Mouse (Mus musculus): ENCODE measurements around the gene Psmd7.

The Psmd7 gene

DNA sequence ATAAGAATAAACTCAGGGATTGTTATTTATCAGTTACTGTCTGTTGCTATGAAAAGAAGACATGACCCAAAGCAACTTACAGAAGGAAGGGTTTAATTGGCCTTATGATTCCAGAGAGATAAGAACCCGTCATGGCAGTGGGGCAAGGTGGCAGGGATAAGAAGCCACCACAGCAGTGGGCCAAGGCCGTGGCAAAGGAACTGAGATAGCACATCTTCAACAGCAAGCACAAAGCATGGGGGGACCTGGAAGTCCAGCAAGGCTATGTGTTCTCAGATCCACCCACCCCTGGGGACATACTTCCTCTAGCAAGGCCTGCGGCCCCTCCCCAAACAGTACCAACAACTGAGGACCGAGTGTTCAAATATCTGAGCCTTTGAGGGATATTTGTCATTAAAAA, 10.6 kb downstream of the Psmd7 start:
- no peak for DNase-seq

DNA sequence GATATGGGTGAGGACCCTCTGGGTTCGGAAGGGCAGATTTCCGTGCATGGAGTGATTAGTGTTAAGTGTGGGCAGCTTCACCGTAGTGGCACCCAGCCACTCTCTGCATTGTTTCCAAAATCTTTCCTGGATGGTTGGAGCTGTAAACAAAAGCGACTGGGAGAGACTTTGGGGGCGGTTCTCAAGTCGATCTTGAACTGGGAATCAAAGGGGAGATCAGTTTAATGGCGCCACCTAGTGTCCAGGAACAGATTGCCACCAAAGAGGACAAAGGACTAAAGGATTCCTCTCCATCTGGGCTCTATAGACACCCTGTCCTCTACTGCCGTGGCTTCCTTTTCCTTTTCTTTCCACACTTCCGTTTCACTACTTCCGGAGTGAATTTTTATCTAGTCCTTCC, 11.6 kb downstream of the Psmd7 start:
- peak; percentile 90 for DNase-seq

DNA sequence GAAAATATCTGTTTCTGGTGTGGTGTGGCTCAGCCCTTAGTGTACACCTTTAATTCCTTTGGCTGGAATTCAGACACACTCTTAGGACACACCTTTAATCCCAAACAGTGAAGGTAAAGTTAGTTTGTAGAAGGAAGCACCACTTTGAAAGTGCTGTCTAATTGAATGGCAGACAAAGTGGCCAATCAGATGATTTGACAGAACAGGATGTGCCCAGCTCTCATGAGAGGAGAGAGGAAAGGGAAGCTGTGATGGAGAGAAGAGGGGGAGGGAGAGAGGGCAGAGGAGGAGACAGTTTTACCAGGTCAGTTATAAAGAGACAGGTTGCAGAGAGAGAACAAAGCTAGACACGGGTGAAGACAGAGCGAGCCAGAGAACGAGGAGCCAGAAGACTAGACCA, 13.5 kb downstream of the Psmd7 start:
- no peak for DNase-seq

GRCm38 (mm10) chr8:107572497-107572896, 15.8 kb downstream of the Psmd7 start:
- peak; percentile 60 for DNase-seq

GRCm38 (mm10) chr8:107571486-107572135, 16.7 kb downstream of the Psmd7 start:
- no peak for DNase-seq

- no peak for DNase-seq
Observed at GRCm38 (mm10) chr8:107571046-107571445, 17.2 kb downstream of the Psmd7 start.

- no peak for DNase-seq
Observed at GRCm38 (mm10) chr8:107562164-107562563, 26.1 kb downstream of the Psmd7 start.

DNA sequence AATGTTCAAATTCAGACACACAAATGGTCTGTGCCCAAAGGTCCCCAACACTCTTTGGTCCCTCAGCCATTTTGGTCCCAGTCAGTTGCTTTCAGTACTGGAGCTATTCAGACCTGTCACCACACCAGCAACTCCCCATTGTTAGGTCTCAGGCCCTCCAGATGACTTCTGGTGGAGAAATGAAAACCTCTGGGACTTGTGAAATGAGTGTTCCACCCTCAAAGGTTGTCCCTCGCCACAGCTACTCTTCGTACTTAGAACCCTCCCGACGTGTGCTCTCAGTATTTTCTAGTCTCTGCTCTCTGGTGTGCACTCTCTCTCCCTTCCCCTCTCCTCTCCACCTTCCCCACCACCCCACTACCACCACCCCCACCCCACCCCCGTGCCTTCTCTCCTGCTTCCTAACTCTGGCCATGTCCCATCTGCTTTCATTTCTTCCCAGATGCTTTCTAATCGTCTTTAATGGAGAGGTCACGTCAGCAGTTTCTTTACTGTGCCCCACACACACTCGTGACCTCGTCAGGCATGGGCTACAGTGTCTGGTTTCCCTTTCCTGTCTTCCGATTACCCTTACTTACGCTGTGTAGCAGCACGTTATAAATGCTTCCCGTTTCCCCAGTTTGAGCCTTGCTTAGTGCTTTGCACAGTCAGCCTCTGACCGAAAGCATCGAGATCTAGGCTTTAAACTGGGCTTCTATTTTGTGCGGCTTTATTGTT, 27.3 kb downstream of the Psmd7 start:
- DNase-seq: no peak

GRCm38 (mm10) chr8:107556511-107556936, 31.7 kb downstream of the Psmd7 start:
- peak; percentile 18 for DNase-seq

GRCm38 (mm10) chr8:107555231-107555630, 33.0 kb downstream of the Psmd7 start:
- no peak for DNase-seq

DNA sequence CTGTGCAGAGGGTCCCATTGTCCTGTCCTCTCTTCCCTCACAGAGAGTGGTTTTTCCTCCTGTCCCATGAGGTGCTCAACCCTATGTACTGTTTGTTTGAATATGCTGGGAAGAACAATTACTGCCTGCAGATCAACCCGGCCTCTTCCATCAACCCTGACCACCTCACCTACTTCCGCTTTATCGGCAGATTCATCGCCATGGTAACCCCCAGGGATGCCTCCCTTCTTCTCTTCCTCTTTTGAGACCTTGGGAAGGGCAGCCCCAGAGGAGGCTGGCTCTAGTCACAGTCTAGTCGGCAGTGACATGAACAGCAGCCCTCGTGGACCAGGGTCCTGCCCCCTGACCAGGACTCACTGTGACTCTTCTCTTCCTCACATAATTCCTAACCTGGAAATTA, 36.0 kb downstream of the Psmd7 start:
- DNase-seq: no peak

DNA sequence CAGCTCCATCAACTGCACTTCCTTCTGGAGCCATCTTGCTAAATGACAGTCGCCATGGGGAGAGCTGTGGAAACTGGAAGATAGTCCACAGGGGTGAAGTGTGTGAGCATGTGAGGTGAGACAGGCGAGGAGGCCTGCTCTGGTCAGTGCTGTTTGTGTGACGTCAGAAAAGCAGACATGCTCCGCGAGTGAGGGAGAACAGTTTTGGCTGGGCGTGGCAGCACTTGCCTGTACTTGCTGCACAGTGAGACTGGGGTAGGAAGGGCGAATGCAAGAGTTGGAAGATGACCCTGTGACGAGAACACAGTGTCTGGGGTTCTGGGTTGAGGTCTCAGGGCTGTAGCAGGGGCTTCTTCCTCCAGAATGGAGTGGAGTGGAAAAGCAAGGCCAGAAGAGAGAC, 41.4 kb downstream of the Psmd7 start:
- DNase-seq: no peak

- no peak for DNase-seq
Observed at GRCm38 (mm10) chr8:107546154-107546553, 42.1 kb downstream of the Psmd7 start.

DNA sequence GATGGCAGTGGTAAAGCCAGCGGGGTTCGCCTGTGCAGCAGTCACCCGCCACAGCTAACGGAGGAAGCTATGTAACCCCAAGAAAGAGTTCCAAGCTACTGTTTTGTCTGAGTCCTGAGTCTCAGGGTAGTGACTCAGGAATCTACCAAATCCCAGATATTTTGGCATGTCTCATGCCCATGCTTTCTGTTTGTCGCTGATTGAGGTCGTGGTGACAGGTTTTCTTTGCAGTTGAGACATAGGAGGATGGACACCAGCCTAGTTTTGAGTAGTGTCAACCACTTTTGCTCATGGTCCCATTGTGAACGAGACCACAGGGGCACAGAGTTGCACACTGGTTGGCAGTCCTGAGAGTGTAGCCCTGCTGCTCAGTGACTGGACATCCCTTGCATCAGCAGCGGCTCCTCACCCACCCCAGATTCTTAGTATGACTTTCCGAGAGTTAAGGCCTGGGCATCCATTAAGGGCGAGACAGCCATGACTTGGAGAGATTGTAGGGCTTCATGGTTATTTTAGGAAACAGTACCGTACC, 42.6 kb downstream of the Psmd7 start:
- no peak for DNase-seq

DNA sequence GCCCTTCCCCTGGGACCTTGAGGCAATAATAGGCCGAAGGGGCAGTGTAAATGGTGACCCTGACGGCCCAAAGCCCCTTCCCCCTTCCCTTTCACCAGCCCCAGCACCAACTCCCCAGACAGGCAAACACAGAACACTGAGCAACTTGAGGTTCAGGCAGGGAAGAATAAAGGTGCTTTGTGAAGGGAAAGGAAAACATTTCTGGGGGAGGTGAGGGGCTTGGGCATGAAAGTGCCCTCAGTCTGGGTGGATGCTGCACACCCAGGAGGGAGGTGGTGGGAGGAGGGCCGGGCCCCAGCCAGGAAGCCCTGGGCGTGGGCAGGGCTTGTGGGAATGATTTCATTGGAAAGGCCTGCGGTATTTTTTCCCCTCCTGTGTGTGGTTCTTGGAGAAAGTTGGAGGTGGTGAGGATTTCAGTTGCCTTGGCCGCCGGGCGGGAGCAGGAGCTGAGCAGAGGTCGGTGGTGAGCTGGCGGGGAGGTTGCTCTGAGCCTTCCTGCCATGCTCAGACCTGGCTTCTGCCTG, 43.6 kb downstream of the Psmd7 start:
- no peak for DNase-seq

GRCm38 (mm10) chr8:107544211-107544610, 44.1 kb downstream of the Psmd7 start:
- no peak for DNase-seq

DNA sequence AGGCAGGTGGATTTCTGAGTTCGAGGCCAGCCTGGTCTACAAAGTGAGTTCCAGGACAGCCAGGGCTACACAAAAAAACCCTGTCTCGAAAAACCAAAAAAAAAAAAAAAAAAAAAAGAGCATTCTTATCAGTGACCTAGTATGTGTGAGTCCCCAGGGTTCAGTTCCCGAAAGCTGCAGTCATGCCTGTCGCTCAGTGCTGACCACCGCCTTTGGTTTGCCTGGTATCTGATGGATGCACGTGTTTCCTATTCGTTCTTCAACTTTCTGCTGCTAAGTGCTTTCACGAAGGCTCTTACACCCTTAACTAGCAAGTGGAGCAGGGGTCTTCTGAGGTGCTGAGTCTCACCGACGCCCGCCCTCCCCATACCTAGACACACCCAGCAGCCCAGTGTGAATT, 44.5 kb downstream of the Psmd7 start:
- DNase-seq: no peak

- DNase-seq: no peak
Observed at GRCm38 (mm10) chr8:107542151-107542550, 46.1 kb downstream of the Psmd7 start.

DNA sequence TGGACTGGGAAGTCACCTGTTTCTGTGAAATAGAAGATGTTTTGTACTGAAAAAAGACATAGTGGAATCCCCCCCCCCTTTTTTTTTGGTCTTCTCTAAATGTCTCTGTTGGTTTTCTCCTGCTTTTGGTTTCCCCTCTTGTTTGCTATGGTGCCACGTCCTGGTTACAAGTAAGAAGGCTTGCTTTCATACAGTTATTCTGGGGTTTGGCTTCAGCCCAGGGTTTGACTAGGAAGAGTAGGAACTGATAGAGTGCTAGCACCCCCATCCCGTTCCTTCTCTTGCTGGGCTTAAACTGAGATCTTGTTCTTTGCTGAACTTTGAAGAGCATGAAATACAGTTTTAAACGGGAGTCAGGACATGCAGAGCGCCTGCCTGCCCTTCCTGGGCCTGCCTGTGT, 46.9 kb downstream of the Psmd7 start:
- no peak for DNase-seq

GRCm38 (mm10) chr8:107540623-107541022, 47.6 kb downstream of the Psmd7 start:
- DNase-seq: no peak

GRCm38 (mm10) chr8:107537472-107537871, 50.8 kb downstream of the Psmd7 start:
- DNase-seq: no peak
